Mouse (Mus musculus): Measurements from ENCODE around the gene Dnah7b.
"Not testable (repeated sequence)": the region's sequence is repeated elsewhere in the genome, so short reads cannot be mapped to it uniquely, and the experiment has no call there.

DNA sequence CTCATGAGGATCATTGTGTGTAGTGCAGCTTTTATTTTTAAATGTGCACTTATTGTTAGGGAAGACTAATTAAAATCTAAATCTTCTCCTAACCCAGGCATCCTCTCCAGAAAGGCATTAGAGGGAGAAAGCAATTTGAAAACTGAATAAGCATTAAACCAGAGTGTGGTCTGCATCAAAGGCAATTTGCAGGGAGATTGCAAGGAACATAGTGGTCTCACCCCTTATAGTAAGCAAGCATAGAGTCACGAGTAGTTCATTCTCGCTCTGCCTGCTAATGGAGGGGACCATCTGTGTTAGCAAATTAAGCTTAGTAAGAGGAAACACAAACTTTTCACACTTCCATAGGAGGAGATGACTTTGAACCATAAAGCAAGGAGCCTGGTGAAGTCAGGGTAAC lies 228.3 kb downstream of the Dnah7b start:
- not testable (repeated sequence) for TF ChIP-seq CTCF (IDR thresholded peaks at IDR 0.05; ENCODE audit: low read depth, low read length); POLR2A (IDR thresholded peaks at IDR 0.05; ENCODE audit: insufficient read depth, low read length)

All from ES-Bruce4 (cell line).